Mouse (Mus musculus) liver, adult 2 months (tissue): ENCODE data around the gene Stxbp3. TPM values are rescaled to one million over a fixed set of nuclear protein-coding genes. Genes with fewer than 3 reads are reported as not detected.

ENCODE experiments used
- DNase-seq: peaks from one replicate; pipeline ENCODE4 v3.0.0-alpha.2; 2011; ENCODE audit warnings: low read depth, low spot score; ENCODE audit errors: extremely low read depth
- H3K27ac ChIP-seq: fragments of 200-500 bp; replicated peaks from 2 replicates; pipeline ENCODE4 v1.5.1; 2012; ENCODE audit warnings: low read depth, mild to moderate bottlenecking, control low read depth, inconsistent platforms, low read length; ENCODE audit not compliant: insufficient read depth
- H3K27me3 ChIP-seq: fragments of 200-500 bp; 2 replicates; pipeline ENCODE4 v1.6.1; 2012; ENCODE audit warnings: mild to moderate bottlenecking, moderate library complexity, low read length, inconsistent platforms; ENCODE audit not compliant: control insufficient read depth, insufficient read depth
- H3K36me3 ChIP-seq: fragments of 200-500 bp; 2 replicates; pipeline ENCODE4 v1.6.1; 2012; ENCODE audit warnings: low read length, inconsistent platforms; ENCODE audit not compliant: control insufficient read depth, insufficient read depth
- H3K4me1 ChIP-seq: fragments of 200-500 bp; 2 replicates; pipeline ENCODE4 v1.6.1; 2011; ENCODE audit warnings: low read length; ENCODE audit not compliant: control insufficient read depth, insufficient read depth
- H3K4me3 ChIP-seq: fragments of 200-500 bp; 2 replicates; pipeline ENCODE4 v1.5.1; 2011; ENCODE audit warnings: low read depth, mild to moderate bottlenecking, control low read depth, low read length, moderate library complexity; ENCODE audit not compliant: insufficient read depth
- H3K79me2 ChIP-seq: fragments of 200-500 bp; 2 replicates; pipeline ENCODE4 v1.6.1; 2012; ENCODE audit warnings: inconsistent platforms, mild to moderate bottlenecking, low read length, moderate library complexity; ENCODE audit not compliant: control insufficient read depth, insufficient read depth
- H3K9ac ChIP-seq: fragments of 200-500 bp; 2 replicates; pipeline ENCODE4 v1.6.1; 2012; ENCODE audit warnings: low read depth, mild to moderate bottlenecking, control low read depth, inconsistent platforms, low read length
- CTCF ChIP-seq: fragments of 200-500 bp; IDR thresholded peaks from 2 replicates; pipeline ENCODE4 v1.5.1; 2011; ENCODE audit warnings: low read depth, low read length, control low read depth
- POLR2A ChIP-seq: fragments of 200-500 bp; IDR thresholded peaks from 2 replicates; pipeline ENCODE4 v1.6.1; 2011; ENCODE audit warnings: low read length, control low read depth; ENCODE audit not compliant: insufficient read depth; ENCODE audit errors: extremely low read depth
- WGBS: fragments of 180-500 bp; shearing (Covaris S2); methylation state at CpG from one replicate; pipeline ENCODE4 v1.1.7; 2018; 5-methylcytosine and 5-hydroxymethylcytosine counted together
- polyA plus RNA-seq: library from polyadenylated mRNA; depleted of rRNA; stranded (reverse); fragments of >200 nt; gene quantifications from 2 replicates; pipeline ENCODE4 v1.2.3, GENCODE M21; 2012
- total RNA-seq: library from RNA; depleted of rRNA; stranded (reverse); fragments of >200 nt; gene quantifications from 2 replicates; pipeline ENCODE4 v1.2.3, GENCODE M21; 2014

The Stxbp3 gene
- total and polyA plus RNA-seq, 2 experiments = 6.0 to 34.3 TPM

DNA sequence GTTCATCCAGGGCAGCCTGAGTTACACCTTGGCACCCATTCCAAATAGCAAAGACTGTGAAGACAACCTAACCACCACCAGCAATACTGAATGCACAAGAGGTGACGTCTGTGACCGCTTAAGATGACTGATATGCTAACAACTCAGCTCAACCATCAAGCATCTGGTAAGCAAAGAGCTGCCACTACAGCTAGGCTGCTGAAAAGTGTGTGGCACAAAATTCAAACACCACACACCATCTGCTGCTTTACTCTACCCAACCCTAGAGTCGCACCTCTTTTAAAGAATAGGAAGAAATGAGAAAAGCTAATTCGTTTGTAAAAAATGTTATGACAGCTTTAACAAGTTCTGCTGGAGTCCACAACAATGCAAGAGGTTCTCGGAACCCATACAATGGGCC lies 34.7 kb downstream of the Stxbp3 start:
- no peak for TF ChIP-seq CTCF
- no peak for TF ChIP-seq POLR2A
- Histone ChIP-seq H3K4me1 (peaks cover 2% of the 10 kb centered on the region; the same call in 1 of the 2 replicates), H3K27me3 (no peaks in the 10 kb centered on the region), H3K4me3 (no peak overlapping the region), H3K9ac (no peak overlapping the region), H3K27ac (no peak overlapping the region), H3K36me3 (peaks cover 26% of the 10 kb centered on the region), H3K79me2 (no peaks in the 10 kb centered on the region)
- 86% methylated on average over 5 of the region's 5 CpGs for WGBS
- no peak for DNase-seq

DNA sequence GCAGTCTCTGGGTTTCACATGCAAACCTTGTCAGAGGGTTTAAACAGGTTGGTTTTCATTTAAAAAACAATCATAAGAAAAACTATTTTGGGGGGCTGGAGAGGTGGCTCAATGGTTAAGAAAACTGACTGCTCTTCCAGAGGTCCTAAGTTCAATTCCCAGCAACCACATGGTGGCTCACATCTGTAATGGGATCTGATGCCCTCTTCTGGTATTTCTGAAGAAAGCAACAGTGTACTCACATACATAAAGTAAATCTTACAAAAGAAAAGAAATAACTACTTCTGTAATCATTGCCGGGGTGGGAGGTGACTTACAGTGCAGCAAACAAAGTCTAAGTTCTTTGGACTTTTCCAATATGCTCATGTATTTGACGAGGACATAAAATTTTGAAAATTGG lies 42.0 kb downstream of the Stxbp3 start:
- H3K36me3 ChIP-seq = peaks cover 61% of the 10 kb centered on the region
- no peak overlapping the region for H3K27ac ChIP-seq
- H3K4me1 ChIP-seq = no peaks in the 10 kb centered on the region
- H3K4me3 ChIP-seq = no peak overlapping the region
- H3K27me3 ChIP-seq = no peaks in the 10 kb centered on the region
- no peak overlapping the region for H3K9ac ChIP-seq
- TF ChIP-seq CTCF (no peak), POLR2A (no peak)
- 72% methylated on average over 2 of the region's 2 CpGs for WGBS
- no peaks in the 10 kb centered on the region for H3K79me2 ChIP-seq
- no peak for DNase-seq

DNA sequence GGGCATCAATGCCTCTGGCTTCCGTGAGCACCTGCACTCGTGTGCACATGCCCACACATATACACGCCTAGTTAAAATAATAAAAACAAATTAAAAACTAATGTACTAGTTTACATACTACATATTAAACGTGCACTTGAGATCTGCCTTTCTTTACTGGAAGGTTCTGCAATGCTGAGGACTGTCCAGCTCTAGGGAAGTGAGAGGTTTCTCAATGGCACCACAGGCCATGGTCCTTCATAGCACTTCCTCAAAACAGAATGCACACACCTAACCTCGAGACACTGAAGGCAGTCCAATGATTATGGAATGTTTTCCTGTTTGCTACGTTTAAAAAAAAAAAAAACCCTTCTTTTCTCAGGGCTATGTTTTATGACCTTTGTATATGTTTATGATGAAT lies 42.6 kb downstream of the Stxbp3 start:
- DNase-seq = peak; percentile 19
- WGBS = 89% methylated on average over 6 of the region's 6 CpGs
- H3K27me3 ChIP-seq = no peaks in the 10 kb centered on the region
- H3K79me2 ChIP-seq = no peaks in the 10 kb centered on the region
- TF ChIP-seq POLR2A (no peak), CTCF (no peak)
- no peak overlapping the region for H3K27ac ChIP-seq
- H3K9ac ChIP-seq = no peak overlapping the region
- no peaks in the 10 kb centered on the region for H3K4me1 ChIP-seq
- H3K4me3 ChIP-seq = no peak overlapping the region
- peaks cover 57% of the 10 kb centered on the region for H3K36me3 ChIP-seq

DNA sequence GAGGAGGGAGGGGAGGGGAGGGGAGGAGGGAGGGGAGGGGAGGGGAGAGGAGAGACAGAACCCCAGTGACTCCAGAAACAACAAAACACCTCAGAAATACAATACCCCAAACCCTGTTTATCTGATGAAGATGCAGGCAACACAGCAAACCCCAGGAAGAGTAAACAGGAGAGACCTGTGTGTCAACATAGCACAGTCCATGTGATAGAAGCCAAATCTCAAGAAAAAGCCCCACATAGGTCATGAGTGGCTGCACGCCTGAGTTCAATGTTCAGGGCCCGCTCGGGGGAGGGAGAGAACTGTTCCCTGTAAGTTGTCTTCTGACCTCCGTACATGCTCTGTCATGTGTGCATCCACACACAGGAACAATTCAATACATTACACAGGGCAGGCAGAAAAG lies 43.9 kb downstream of the Stxbp3 start:
- 69% methylated on average over 4 of the region's 4 CpGs for WGBS
- no peak overlapping the region for H3K27ac ChIP-seq
- H3K27me3 ChIP-seq = no peaks in the 10 kb centered on the region
- peaks cover 57% of the 10 kb centered on the region for H3K36me3 ChIP-seq
- no peak overlapping the region for H3K4me3 ChIP-seq
- no peak overlapping the region for H3K9ac ChIP-seq
- no peaks in the 10 kb centered on the region for H3K4me1 ChIP-seq
- DNase-seq = no peak
- TF ChIP-seq CTCF (no peak), POLR2A (no peak)
- no peaks in the 10 kb centered on the region for H3K79me2 ChIP-seq

- no peaks in the 10 kb centered on the region for H3K79me2 ChIP-seq
- no peak for DNase-seq
- H3K36me3 ChIP-seq = peaks cover 51% of the 10 kb centered on the region
- H3K27ac ChIP-seq = no peak overlapping the region
- no peaks in the 10 kb centered on the region for H3K4me1 ChIP-seq
- no peak overlapping the region for H3K9ac ChIP-seq
- no peak for TF ChIP-seq POLR2A
- no peak for TF ChIP-seq CTCF
- no peaks in the 10 kb centered on the region for H3K27me3 ChIP-seq
- WGBS = 90% methylated on average over 7 of the region's 7 CpGs
- H3K4me3 ChIP-seq = no peak overlapping the region
These were observed 44.6 kb downstream of the Stxbp3 start for GRCm38 (mm10) chr3:108795554-108796299.

DNA sequence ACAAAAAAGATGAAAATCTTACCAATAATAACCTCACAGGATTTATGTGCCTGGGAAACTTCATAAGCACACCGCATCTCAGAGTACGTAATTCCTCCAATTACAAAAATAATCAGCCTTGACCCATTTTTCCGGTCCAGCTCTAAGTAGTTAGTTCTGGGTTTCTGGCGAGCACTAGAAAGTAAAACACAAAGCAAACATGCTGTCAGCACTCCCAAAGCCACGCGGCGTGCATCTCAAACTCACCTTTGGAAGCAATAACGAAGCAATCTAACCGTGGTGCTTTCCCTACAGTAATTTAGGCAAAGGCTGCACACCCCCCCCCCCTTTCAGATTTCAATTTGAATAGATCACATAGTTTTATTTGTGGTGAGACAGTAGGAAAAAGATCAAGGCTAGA lies 45.5 kb downstream of the Stxbp3 start:
- peak; percentile 44 for DNase-seq
- Histone ChIP-seq H3K36me3 (peaks cover 43% of the 10 kb centered on the region), H3K4me3 (no peak overlapping the region), H3K27me3 (no peaks in the 10 kb centered on the region), H3K79me2 (no peaks in the 10 kb centered on the region), H3K9ac (no peak overlapping the region), H3K4me1 (no peaks in the 10 kb centered on the region), H3K27ac (no peak overlapping the region)
- TF ChIP-seq CTCF = no peak
- no peak for TF ChIP-seq POLR2A
- WGBS = 70% methylated on average over 9 of the region's 9 CpGs
